Mouse (Mus musculus): Measurements from ENCODE around the gene Trim52. TPM values are rescaled to one million over a fixed set of nuclear protein-coding genes. Genes with fewer than 3 reads are reported as not detected.
A peak's percentile ranks its signal among the peaks of the same experiment; 100 is the strongest.

The Trim52 gene
- polyA plus RNA-seq (2012; ENCODE audit: insufficient read depth, low replicate concordance), result not detected in 2 replicates

- peak within 1 kb of the TSS; percentile 30 for H3K4me3 ChIP-seq (replicated peaks)
- no peaks in the 10 kb centered on the region for H3K27me3 ChIP-seq (replicated peaks)
- no peaks in the 10 kb centered on the region for H3K4me1 ChIP-seq
- no peak for TF ChIP-seq FLI1 (IDR thresholded peaks at IDR 0.05; ENCODE audit: low read length)
- TF ChIP-seq GATA1 (IDR thresholded peaks at IDR 0.05; ENCODE audit: borderline replicate concordance, low read length), result no peak
- no peaks in the 10 kb centered on the region for H3K36me3 ChIP-seq (replicated peaks; ENCODE audit: low read length)
- H3K9me3 ChIP-seq, result peaks cover 22% of the 10 kb centered on the region
These were observed at the start of gene Trim52 for GRCm38 (mm10) chr14:106105980-106106379. Gene Trim52, plus strand, starts transcription at chr14:106106198.

GRCm38 (mm10) chr14:106072608-106073007 is 33.4 kb upstream of the Trim52 start:
- Histone ChIP-seq H3K27me3 (replicated peaks) (no peaks in the 10 kb centered on the region), H3K4me1 (no peaks in the 10 kb centered on the region), H3K9me3 (no peaks in the 10 kb centered on the region), H3K36me3 (replicated peaks; ENCODE audit: low read length) (no peaks in the 10 kb centered on the region), H3K4me3 (replicated peaks) (no peak overlapping the region)
- TF ChIP-seq GATA1 (IDR thresholded peaks at IDR 0.05; ENCODE audit: borderline replicate concordance, low read length), result no peak
- no peak for TF ChIP-seq FLI1 (IDR thresholded peaks at IDR 0.05; ENCODE audit: low read length)

- H3K4me1 ChIP-seq, result no peaks in the 10 kb centered on the region
- no peaks in the 10 kb centered on the region for H3K36me3 ChIP-seq (replicated peaks; ENCODE audit: low read length)
- no peaks in the 10 kb centered on the region for H3K9me3 ChIP-seq
- TF ChIP-seq GATA1 (IDR thresholded peaks at IDR 0.05; ENCODE audit: borderline replicate concordance, low read length) (no peak), FLI1 (IDR thresholded peaks at IDR 0.05; ENCODE audit: low read length) (no peak)
- H3K4me3 ChIP-seq (replicated peaks), result no peak overlapping the region
- H3K27me3 ChIP-seq (replicated peaks), result no peaks in the 10 kb centered on the region
These were observed 30.6 kb upstream of the Trim52 start for GRCm38 (mm10) chr14:106075181-106076064.

- no peaks in the 10 kb centered on the region for H3K27me3 ChIP-seq (replicated peaks)
- no peaks in the 10 kb centered on the region for H3K4me1 ChIP-seq
- H3K4me3 ChIP-seq (replicated peaks), result no peak overlapping the region
- TF ChIP-seq GATA1 (IDR thresholded peaks at IDR 0.05; ENCODE audit: borderline replicate concordance, low read length) (no peak), FLI1 (IDR thresholded peaks at IDR 0.05; ENCODE audit: low read length) (no peak)
- 0 out of 2 replicates have a peak, but pooled peaks cover 8% of the 10 kb centered on the region for H3K9me3 ChIP-seq
- H3K36me3 ChIP-seq (replicated peaks; ENCODE audit: low read length), result no peaks in the 10 kb centered on the region
These were observed 17.4 kb upstream of the Trim52 start for GRCm38 (mm10) chr14:106088480-106089037.

GRCm38 (mm10) chr14:106096816-106097215 is 9.2 kb upstream of the Trim52 start:
- no peaks in the 10 kb centered on the region for H3K27me3 ChIP-seq (replicated peaks)
- no peaks in the 10 kb centered on the region for H3K36me3 ChIP-seq (replicated peaks; ENCODE audit: low read length)
- TF ChIP-seq GATA1 (IDR thresholded peaks at IDR 0.05; ENCODE audit: borderline replicate concordance, low read length) (no peak), FLI1 (IDR thresholded peaks at IDR 0.05; ENCODE audit: low read length) (no peak)
- peaks cover 22% of the 10 kb centered on the region for H3K9me3 ChIP-seq
- H3K4me1 ChIP-seq, result no peaks in the 10 kb centered on the region
- no peak overlapping the region for H3K4me3 ChIP-seq (replicated peaks)

GRCm38 (mm10) chr14:106100858-106101257 is 5.1 kb upstream of the Trim52 start:
- no peak for TF ChIP-seq GATA1 (IDR thresholded peaks at IDR 0.05; ENCODE audit: borderline replicate concordance, low read length)
- no peak for TF ChIP-seq FLI1 (IDR thresholded peaks at IDR 0.05; ENCODE audit: low read length)
- Histone ChIP-seq H3K4me3 (replicated peaks) (no peak overlapping the region), H3K27me3 (replicated peaks) (no peaks in the 10 kb centered on the region), H3K9me3 (peaks cover 15% of the 10 kb centered on the region), H3K4me1 (no peaks in the 10 kb centered on the region), H3K36me3 (replicated peaks; ENCODE audit: low read length) (no peaks in the 10 kb centered on the region)

GRCm38 (mm10) chr14:106106425-106106824 is 427 bp downstream of the Trim52 start:
- H3K36me3 ChIP-seq (replicated peaks; ENCODE audit: low read length), result no peaks in the 10 kb centered on the region
- H3K4me1 ChIP-seq, result no peaks in the 10 kb centered on the region
- no peaks in the 10 kb centered on the region for H3K27me3 ChIP-seq (replicated peaks)
- H3K4me3 ChIP-seq (replicated peaks), result peak overlapping the region; percentile 30
- TF ChIP-seq GATA1 (IDR thresholded peaks at IDR 0.05; ENCODE audit: borderline replicate concordance, low read length) (no peak), FLI1 (IDR thresholded peaks at IDR 0.05; ENCODE audit: low read length) (no peak)
- H3K9me3 ChIP-seq, result peaks cover 20% of the 10 kb centered on the region

GRCm38 (mm10) chr14:106119371-106119770 is 13.4 kb downstream of the Trim52 start:
- H3K27me3 ChIP-seq (replicated peaks), result no peaks in the 10 kb centered on the region
- H3K36me3 ChIP-seq (replicated peaks; ENCODE audit: low read length), result no peaks in the 10 kb centered on the region
- TF ChIP-seq GATA1 (IDR thresholded peaks at IDR 0.05; ENCODE audit: borderline replicate concordance, low read length) (no peak), FLI1 (IDR thresholded peaks at IDR 0.05; ENCODE audit: low read length) (no peak)
- H3K4me1 ChIP-seq, result no peaks in the 10 kb centered on the region
- H3K9me3 ChIP-seq, result peaks cover 5% of the 10 kb centered on the region; the same call in 1 of the 2 replicates
- no peak overlapping the region for H3K4me3 ChIP-seq (replicated peaks)

- Histone ChIP-seq H3K4me3 (replicated peaks) (no peak overlapping the region), H3K4me1 (no peaks in the 10 kb centered on the region), H3K27me3 (replicated peaks) (no peaks in the 10 kb centered on the region), H3K36me3 (replicated peaks; ENCODE audit: low read length) (no peaks in the 10 kb centered on the region), H3K9me3 (peaks cover 8% of the 10 kb centered on the region)
- TF ChIP-seq FLI1 (IDR thresholded peaks at IDR 0.05; ENCODE audit: low read length) (no peak), GATA1 (IDR thresholded peaks at IDR 0.05; ENCODE audit: borderline replicate concordance, low read length) (no peak)
These were observed 30.3 kb downstream of the Trim52 start for GRCm38 (mm10) chr14:106136272-106136671.

GRCm38 (mm10) chr14:106151188-106151587 is 45.2 kb downstream of the Trim52 start:
- no peaks in the 10 kb centered on the region for H3K27me3 ChIP-seq (replicated peaks)
- H3K9me3 ChIP-seq, result 0 out of 2 replicates have a peak, but pooled peaks cover 3% of the 10 kb centered on the region
- no peaks in the 10 kb centered on the region for H3K36me3 ChIP-seq (replicated peaks; ENCODE audit: low read length)

More at GRCm38 (mm10) chr14:106151188-106151587, 45.2 kb downstream of the Trim52 start:
- H3K4me1 ChIP-seq, result no peaks in the 10 kb centered on the region
- TF ChIP-seq GATA1 (IDR thresholded peaks at IDR 0.05; ENCODE audit: borderline replicate concordance, low read length), result no peak
- TF ChIP-seq FLI1 (IDR thresholded peaks at IDR 0.05; ENCODE audit: low read length), result no peak
- no peak overlapping the region for H3K4me3 ChIP-seq (replicated peaks)
